Mouse (Mus musculus) cerebellum, postnatal 36 days (tissue): ENCODE results near the gene Arfgef2.

Experiments
- DNase-seq, 2 experiments: peaks; one replicate each; pipeline ENCODE4 v3.0.0; 2021 to 2022; ENCODE audit warnings: mixed read lengths in 2 of 2

Gene Arfgef2

DNA sequence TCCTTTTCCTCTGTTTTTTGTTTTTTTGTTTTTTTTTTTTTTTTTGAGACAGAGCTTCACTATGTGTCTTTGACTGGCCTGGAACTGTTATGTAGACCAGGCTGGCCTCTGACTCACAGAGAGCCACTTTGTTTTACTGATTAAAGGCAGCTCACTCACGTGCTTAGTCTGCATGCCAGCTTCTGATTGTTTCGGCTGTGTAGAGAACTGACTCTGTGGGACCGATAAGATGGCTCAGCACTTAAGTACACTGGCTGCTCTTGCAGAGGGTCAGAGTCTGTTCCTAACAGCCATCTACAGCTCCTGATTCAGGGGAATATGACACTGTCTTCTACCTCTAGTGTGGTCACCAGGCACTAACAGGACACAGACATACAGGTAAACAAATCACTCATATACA is 57.1 kb downstream of the Arfgef2 start:
- no peak for DNase-seq

DNA sequence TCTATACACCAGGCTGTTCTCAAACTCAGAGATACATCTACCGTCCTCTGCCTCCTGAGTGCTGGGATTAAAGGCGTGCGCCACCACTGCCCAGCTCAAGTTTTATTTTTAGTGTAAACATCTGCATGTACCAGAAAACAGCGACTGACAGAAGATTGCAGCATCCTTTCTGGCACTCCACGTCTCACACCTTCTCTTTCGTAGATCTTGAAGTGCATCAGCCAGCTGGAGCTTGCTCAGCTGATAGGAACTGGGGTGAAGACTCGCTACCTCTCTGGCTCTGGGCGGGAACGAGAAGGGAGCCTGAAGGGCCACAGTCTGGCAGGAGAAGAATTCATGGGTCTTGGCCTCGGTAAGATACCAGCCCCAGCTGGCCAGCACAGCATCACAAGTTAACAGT is 60.1 kb downstream of the Arfgef2 start:
- no peak for DNase-seq

GRCm38 (mm10) chr2:166870271-166870865 is 65.0 kb downstream of the Arfgef2 start:
- peak; percentile 18 to 25 for DNase-seq

- no peak for DNase-seq
Measured at GRCm38 (mm10) chr2:166870899-166871298, 65.5 kb downstream of the Arfgef2 start.

DNA sequence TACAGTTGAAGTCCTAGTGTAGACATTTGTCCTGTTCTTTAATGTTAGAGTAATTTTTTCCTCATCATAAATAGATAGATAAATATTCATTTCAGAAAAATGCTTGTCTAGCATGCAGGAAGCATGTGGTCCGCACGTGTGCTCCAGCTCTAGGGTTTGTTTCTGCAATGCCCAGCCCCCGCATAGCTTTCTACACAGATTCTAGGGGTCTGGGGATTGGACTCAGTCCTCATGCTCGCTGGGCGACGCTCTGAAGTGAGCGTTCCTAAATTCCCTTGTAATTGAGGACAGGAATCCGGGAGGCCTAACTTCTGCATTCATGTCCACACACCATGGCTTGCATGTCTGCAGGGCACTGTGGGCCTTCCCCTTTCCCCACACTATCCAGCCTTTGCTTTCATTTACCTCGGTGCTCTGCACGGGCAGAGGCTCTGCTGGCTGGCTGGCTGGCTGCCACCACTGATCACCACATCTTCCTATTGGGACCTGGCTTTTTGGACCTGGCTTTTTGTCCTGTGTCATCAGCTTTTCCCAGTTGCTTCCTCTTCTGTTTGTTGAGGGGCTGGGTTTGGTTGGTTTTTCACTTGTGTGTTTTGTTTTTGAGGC is 69.4 kb downstream of the Arfgef2 start:
- DNase-seq: no peak

GRCm38 (mm10) chr2:166875561-166875960 is 70.2 kb downstream of the Arfgef2 start:
- peak; percentile 28 to 38 for DNase-seq

- DNase-seq: no peak
Measured at GRCm38 (mm10) chr2:166876331-166876730, 70.9 kb downstream of the Arfgef2 start.

GRCm38 (mm10) chr2:166885066-166885465 is 79.7 kb downstream of the Arfgef2 start:
- peak; percentile 58 to 77 for DNase-seq

DNA sequence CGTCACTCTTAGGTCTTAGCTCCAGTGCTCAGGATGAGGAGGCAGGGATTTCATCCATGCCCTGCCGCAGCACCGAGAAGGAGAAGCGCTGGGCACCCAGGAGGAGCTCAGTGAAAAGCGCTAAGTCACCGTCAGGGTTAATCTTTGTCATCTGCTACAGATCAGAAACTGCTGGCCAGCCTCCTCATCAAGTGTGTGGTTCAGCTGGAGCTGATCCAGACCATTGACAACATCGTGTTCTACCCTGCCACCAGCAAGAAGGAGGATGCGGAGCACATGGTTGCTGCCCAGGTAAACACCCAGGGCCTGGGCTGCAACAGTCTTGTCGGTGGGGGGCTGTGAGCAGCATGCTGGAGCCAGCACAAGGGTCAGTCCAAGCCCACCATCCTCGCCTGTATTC is 80.2 kb downstream of the Arfgef2 start:
- no peak for DNase-seq

GRCm38 (mm10) chr2:166886231-166886630 is 80.8 kb downstream of the Arfgef2 start:
- no peak for DNase-seq

DNA sequence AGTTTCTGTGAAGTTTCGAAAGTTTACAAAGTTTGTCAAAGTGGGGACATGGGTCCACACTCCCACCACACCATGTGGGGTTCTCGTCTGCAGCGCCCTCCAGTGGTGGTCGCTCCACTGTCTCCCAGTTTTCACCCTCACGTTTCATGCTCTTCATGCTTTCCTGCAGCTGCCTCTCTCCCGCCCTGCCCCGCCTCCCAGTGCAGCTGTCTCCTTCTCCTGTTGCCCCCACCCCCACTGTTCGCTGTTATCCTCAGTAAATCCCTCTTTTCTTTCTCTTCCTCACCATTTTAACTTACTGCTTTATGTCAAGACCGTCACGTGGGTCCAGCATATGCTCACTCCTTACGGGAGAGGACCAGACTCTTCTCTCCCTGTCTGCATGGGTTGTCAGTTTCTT is 82.4 kb downstream of the Arfgef2 start:
- DNase-seq: no peak

DNA sequence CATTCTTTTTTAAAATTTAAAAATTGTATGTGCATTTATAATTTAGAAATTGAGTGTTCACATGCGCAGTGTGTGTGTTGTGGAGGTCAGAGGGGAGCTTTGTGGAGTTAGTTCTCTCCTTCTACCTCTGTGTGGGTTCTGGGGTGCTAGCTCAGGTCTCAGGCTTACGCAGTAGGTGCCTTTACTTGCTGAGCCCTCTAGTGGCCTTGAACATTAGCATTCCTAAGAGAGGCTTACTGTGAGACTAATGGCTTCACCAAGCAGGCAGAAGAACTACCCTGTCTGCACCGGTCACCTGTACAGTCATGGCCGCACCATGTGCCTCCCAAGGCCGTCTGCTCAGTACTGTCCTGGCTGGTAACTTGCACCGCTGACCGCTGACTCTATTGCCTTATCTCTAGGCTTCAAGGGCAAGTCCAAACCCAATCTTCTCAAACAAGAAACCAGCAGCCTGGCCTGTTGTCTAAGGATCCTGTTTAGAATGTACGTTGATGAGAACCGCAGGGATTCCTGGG is 86.0 kb downstream of the Arfgef2 start:
- no peak for DNase-seq

GRCm38 (mm10) chr2:166892158-166892680 is 86.8 kb downstream of the Arfgef2 start:
- no peak for DNase-seq

GRCm38 (mm10) chr2:166893036-166893435 is 87.6 kb downstream of the Arfgef2 start:
- no peak for DNase-seq

DNA sequence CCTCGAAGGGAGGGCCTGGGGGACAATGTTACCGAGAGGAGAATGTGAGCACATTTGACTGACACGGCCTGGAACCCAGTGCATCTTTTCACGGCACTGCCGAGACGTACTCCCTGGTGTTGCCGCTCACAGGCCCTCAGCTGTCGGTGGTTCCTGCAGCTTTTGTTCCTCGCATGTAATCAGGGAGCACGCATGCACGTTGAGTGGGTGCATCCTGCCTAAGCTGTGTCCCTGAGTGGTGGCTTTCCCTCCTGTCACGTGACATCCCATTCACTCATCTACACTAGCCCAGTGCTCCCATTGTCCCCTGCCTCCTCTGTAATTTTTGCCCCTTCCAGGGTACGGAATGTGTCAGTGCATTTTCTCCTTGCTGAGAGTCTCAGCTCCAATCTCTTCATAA is 91.0 kb downstream of the Arfgef2 start:
- no peak for DNase-seq

GRCm38 (mm10) chr2:166896974-166897373 is 91.6 kb downstream of the Arfgef2 start:
- DNase-seq: no peak

- DNase-seq: no peak
Measured at GRCm38 (mm10) chr2:166899161-166899560, 93.8 kb downstream of the Arfgef2 start.

GRCm38 (mm10) chr2:166899746-166900145 is 94.4 kb downstream of the Arfgef2 start:
- DNase-seq: no peak

DNA sequence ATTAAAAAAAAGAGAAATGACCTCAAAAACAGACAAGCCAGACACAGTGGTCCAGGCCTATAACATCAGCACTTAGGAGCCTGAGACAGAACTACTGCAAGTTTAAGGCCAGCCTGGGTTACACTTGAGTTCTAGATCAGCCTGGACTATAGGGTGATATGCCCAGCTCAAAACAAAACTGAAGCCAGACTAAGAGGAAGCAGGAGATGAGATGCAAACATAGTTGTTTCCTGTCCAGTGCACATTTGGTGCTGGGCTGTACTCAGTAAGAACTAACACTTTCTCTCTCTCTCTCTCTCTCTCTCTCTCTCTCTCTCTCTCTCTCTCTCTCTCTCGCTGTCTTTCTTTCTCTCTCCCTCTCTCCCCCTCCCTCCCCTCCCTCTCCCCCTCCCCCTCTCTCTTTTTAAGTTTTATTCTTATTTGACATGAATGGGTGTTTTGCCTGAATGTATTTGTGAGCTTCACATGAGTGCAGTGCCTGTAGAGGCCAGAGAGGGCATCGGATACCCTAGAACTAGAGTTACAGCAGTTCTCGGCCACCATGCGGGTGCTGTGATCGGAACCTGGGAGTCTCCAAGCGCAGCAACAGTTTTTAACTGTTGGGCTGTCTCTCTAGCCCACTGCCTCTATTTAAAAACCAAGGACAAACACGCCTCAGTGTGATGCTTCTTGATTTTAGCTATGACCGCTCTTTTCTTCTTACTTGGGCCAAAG is 95.6 kb downstream of the Arfgef2 start:
- no peak for DNase-seq

GRCm38 (mm10) chr2:166903719-166904282 is 98.4 kb downstream of the Arfgef2 start:
- DNase-seq: no peak

- peak; percentile 98 to 99 for DNase-seq
Measured at GRCm38 (mm10) chr2:166905711-166906522, 100.5 kb downstream of the Arfgef2 start, which contains the start of gene Cse1l. Cse1l (plus strand) TSS chr2:166906040.

GRCm38 (mm10) chr2:166906523-166907182 is 101.3 kb downstream of the Arfgef2 start:
- DNase-seq: no peak
